Mouse (Mus musculus): ENCODE results near the gene Patl2. TPM values are rescaled to one million over a fixed set of nuclear protein-coding genes. Genes with fewer than 3 reads are reported as not detected.
A peak's percentile ranks its signal among the peaks of the same experiment; 100 is the strongest.

Gene Patl2
- total and polyA plus RNA-seq, 3 experiments: 0.58 to 0.84 TPM; not detected in 1

DNA sequence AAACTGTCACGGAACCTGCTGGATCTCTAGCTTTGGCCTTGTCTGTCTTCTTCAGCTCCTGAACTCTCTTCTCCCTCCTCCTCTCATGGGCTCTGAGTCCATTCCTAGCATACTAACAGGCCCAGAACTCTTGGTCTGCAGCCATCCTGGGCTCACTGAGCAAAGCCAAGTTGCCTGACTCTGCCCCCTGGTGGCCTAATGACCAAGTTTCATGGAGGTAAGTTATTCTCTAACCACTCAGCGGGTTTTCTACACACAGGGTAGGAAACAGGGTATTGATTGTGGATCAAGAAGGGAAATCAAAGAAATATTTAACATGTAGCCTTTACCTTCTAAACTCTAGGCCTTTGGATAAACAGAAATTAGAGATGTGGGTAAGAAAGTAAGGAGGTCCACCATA lies 25.3 kb downstream of the Patl2 start, which contains the start of gene Trim69:
TSS of gene Trim69 (plus strand) at position 21 of the 400 bp plus-strand sequence.
- peak; percentile 79 for DNase-seq (ENCODE audit: low read depth, low spot score)
- no peaks in the 10 kb centered on the region for H3K79me2 ChIP-seq (ENCODE audit: control insufficient read depth, insufficient read depth, low read length, poor library complexity)
- TF ChIP-seq SMC3 (IDR thresholded peaks at IDR 0.05; ENCODE audit: low read depth, low read length) (peak; percentile 100), SIN3A (IDR thresholded peaks at IDR 0.05; ENCODE audit: low read length) (peak; percentile 30; the same call in 1 of the 2 replicates), MAZ (IDR thresholded peaks at IDR 0.05; ENCODE audit: low read depth, low read length) (0 out of 2 replicates have a peak, but pooled peaks have one; percentile 43), ZKSCAN1 (IDR thresholded peaks at IDR 0.05; ENCODE audit: low read depth, low read length) (no peak), JUND (IDR thresholded peaks at IDR 0.05; ENCODE audit: low read depth, low read length) (no peak), ZC3H11A (IDR thresholded peaks at IDR 0.05; ENCODE audit: low read depth, low read length) (peak; percentile 96), RCOR1 (IDR thresholded peaks at IDR 0.05; ENCODE audit: low read depth, low read length) (0 out of 2 replicates have a peak, but pooled peaks have one; percentile 11), E2F4 (IDR thresholded peaks at IDR 0.05; ENCODE audit: borderline replicate concordance, low read depth, low read length) (no peak), ZNF384 (IDR thresholded peaks at IDR 0.05; ENCODE audit: low read depth, low read length) (peak; percentile 25; the same call in 1 of the 2 replicates), EP300 (IDR thresholded peaks at IDR 0.05; ENCODE audit: low read depth in 1 of 2, low read length in 2 of 2) (no peak), RAD21 (IDR thresholded peaks at IDR 0.05; ENCODE audit: low read depth, low read length) (peak; percentile 94), HCFC1 (IDR thresholded peaks at IDR 0.05; ENCODE audit: low read depth, low read length) (no peak), CTCF (IDR thresholded peaks at IDR 0.05 in 2 of 3, conservative IDR thresholded peaks at IDR 0.05 in 1 of 3; ENCODE audit: control insufficient read depth in 1 of 3, insufficient read depth in 1 of 3, low read depth in 2 of 3, low read length in 3 of 3, poor library complexity in 1 of 3, severe bottlenecking in 1 of 3) (peak; percentile 73 to 98 (median 92)), MYC (IDR thresholded peaks at IDR 0.05; ENCODE audit: low read depth, low read length) (no peak), BHLHE40 (IDR thresholded peaks at IDR 0.05; ENCODE audit: borderline replicate concordance, low read depth, low read length) (0 out of 2 replicates have a peak, but pooled peaks have one; percentile 37)
- no peak within 1 kb of the TSS for H3K9ac ChIP-seq (ENCODE audit: control insufficient read depth, low read depth, low read length, poor library complexity, severe bottlenecking)
- no peaks in the 10 kb centered on the region for H3K4me1 ChIP-seq (ENCODE audit: control insufficient read depth in 1 of 2, insufficient read depth in 2 of 2, low read length in 2 of 2)
- no peaks in the 10 kb centered on the region for H3K27me3 ChIP-seq (ENCODE audit: control insufficient read depth in 1 of 2, insufficient read depth in 2 of 2, low read length in 2 of 2)
- H3K27ac ChIP-seq (ENCODE audit: control insufficient read depth, low read depth, low read length): no peak within 1 kb of the TSS
- peaks cover 0 to under 1% of the 10 kb centered on the region in 2 experiments; a peak in 2 of 4 replicates for H3K36me3 ChIP-seq (ENCODE audit: control insufficient read depth in 1 of 2, insufficient read depth in 2 of 2, low read length in 2 of 2)
- no peaks in the 10 kb centered on the region for H3K9me3 ChIP-seq (replicated peaks; ENCODE audit: insufficient read depth, low read length)
- H3K4me3 ChIP-seq (ENCODE audit: control insufficient read depth in 1 of 2, insufficient read depth in 1 of 2, low read depth in 2 of 2, low read length in 2 of 2): no peak within 1 kb of the TSS

DNA sequence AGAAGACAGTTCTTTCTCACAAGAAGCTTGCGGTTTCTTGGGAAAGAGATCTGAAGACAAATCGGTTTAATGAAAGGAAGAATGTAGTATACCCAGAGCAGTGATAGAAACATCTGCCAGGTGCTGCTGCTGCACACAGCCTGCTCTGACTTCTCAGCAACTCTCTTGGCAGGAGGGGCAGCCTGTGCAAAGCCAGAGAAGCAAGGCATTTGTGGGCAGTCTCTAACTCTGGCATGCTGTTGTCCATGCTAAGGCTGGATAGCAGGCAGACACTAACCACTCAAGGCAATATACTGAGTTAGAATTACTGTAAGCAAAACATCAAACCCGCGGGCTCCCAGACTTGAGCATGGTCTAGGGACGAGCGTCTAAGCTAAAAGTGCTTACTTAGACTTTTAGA lies 26.3 kb downstream of the Patl2 start:
- TF ChIP-seq ZMIZ1 (IDR thresholded peaks at IDR 0.05; ENCODE audit: low read depth, low read length): no peak
- H3K27me3 ChIP-seq (ENCODE audit: control insufficient read depth in 1 of 2, insufficient read depth in 2 of 2, low read length in 2 of 2): no peaks in the 10 kb centered on the region
- no peak overlapping the region for H3K4me3 ChIP-seq (ENCODE audit: control insufficient read depth in 1 of 2, insufficient read depth in 1 of 2, low read depth in 2 of 2, low read length in 2 of 2)
- H3K36me3 ChIP-seq (ENCODE audit: control insufficient read depth in 1 of 2, insufficient read depth in 2 of 2, low read length in 2 of 2): peaks cover 0 to 3% of the 10 kb centered on the region in 2 experiments; a peak in 2 of 4 replicates
- no peaks in the 10 kb centered on the region for H3K79me2 ChIP-seq (ENCODE audit: control insufficient read depth, insufficient read depth, low read length, poor library complexity)
- H3K27ac ChIP-seq (ENCODE audit: control insufficient read depth, low read depth, low read length): no peak overlapping the region
- no peak overlapping the region for H3K9ac ChIP-seq (ENCODE audit: control insufficient read depth, low read depth, low read length, poor library complexity, severe bottlenecking)
- H3K4me1 ChIP-seq (ENCODE audit: control insufficient read depth in 1 of 2, insufficient read depth in 2 of 2, low read length in 2 of 2): no peaks in the 10 kb centered on the region; a peak in 1 of 4 replicates
- H3K9me3 ChIP-seq (replicated peaks; ENCODE audit: insufficient read depth, low read length): no peaks in the 10 kb centered on the region
- no peak for DNase-seq (ENCODE audit: low read depth, low spot score)
